9 mouse cellular contexts compared by ENCODE assay signal in the genomic region with DNA sequence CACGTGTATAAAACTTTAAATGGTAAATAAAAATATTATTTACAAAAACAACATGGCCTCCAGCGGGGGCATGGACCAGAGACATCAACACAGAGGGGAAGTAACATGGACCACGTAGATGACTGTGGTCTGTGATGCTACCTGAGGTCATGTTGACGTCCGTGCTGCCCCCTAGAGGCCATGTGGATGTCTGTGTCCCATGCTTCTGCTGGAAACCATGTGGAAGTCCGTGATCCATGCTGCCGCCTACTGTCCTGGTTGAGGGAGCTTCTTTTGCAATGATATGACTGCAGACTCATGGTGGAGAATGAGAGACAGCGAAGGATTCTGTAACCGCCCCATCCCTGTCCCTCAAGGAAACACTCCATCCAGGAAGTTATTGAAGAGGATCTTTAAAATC.
DNase-seq lines count a peak whose midpoint lies in the region; ATAC-seq and TF ChIP-seq lines count a peak whose summit lies in the region.
"Had no signal": no experiment of that assay in that cellular context is flagged by ENCODE, and none has a peak within 500 bp of the region (broad histone marks: within the 10 kb centered on the region; RNA-seq: fewer than 3 reads in every experiment).

No protein-coding gene starts in this region.

- TF ChIP-seq CTCF in gastrocnemius, adult 2 months (IDR thresholded peaks at IDR 0.05), result peak; percentile 53

- H3K36me3 ChIP-seq in midbrain, embryonic 10.5 days, result no peaks in the 10 kb centered on the region
- no peaks in the 10 kb centered on the region for H3K36me3 ChIP-seq in midbrain, embryonic 13.5 days
- H3K36me3 ChIP-seq: hindbrain, embryonic 15.5 days had no signal

- no peaks in the 10 kb centered on the region for H3K27me3 ChIP-seq in midbrain, embryonic 10.5 days (ENCODE audit: low read depth, poor library complexity, severe bottlenecking)
- no peaks in the 10 kb centered on the region for H3K27me3 ChIP-seq in midbrain, embryonic 13.5 days
- H3K27me3 ChIP-seq: hindbrain, embryonic 15.5 days had no signal

- no peak overlapping the region for H3K4me3 ChIP-seq in midbrain, embryonic 10.5 days
- no peak overlapping the region for H3K4me3 ChIP-seq in midbrain, embryonic 13.5 days (replicated peaks)
- no peak overlapping the region for H3K4me3 ChIP-seq in gastrocnemius, adult 2 months
- H3K4me3 ChIP-seq: hindbrain, embryonic 15.5 days had no signal

- H3K9me3 ChIP-seq in midbrain, embryonic 10.5 days (replicated peaks), result no peaks in the 10 kb centered on the region
- H3K9me3 ChIP-seq in midbrain, embryonic 13.5 days, result no peaks in the 10 kb centered on the region
- H3K9me3 ChIP-seq: hindbrain, embryonic 15.5 days had no signal

- intact Hi-C loops in gastrocnemius, adult 2 months (cut with DNase I), result loop anchor here (5.0 kb wide), 1 partner anchor 123 kb away; no protein-coding TSS in a partner anchor

- H3K4me1 ChIP-seq in midbrain, embryonic 10.5 days, result no peaks in the 10 kb centered on the region
- no peaks in the 10 kb centered on the region for H3K4me1 ChIP-seq in midbrain, embryonic 13.5 days (replicated peaks)
- H3K4me1 ChIP-seq: hindbrain, embryonic 15.5 days had no signal

- no peak overlapping the region for H3K27ac ChIP-seq in midbrain, embryonic 10.5 days (replicated peaks)
- no peak overlapping the region for H3K27ac ChIP-seq in midbrain, embryonic 13.5 days
- no peak overlapping the region for H3K27ac ChIP-seq in gastrocnemius, adult 2 months
- H3K27ac ChIP-seq: hindbrain, embryonic 15.5 days had no signal

- DNase-seq in CD4-positive, CD25-positive, alpha-beta regulatory T cell, adult 2 months (ENCODE audit: low read depth, low spot score), result peak; percentile 24
- DNase-seq in midbrain, embryonic 10.5 days (ENCODE audit: low spot score), result peak; percentile 63
- peak; percentile 19 to 23 for DNase-seq in adrenal gland, postnatal 4 days (ENCODE audit: low spot score in 2 of 2)
- peak; percentile 54 for DNase-seq in gastrocnemius, adult 2 months
- DNase-seq in lung, adult 18-20 months, result peak; percentile 11 to 25

- 18% methylated on average over 9 of the region's 9 CpGs for WGBS in midbrain, embryonic 10.5 days
- 22% methylated on average over 9 of the region's 9 CpGs for WGBS in midbrain, embryonic 13.5 days

- no peak for ATAC-seq in CD4-positive, CD25-positive, alpha-beta regulatory T cell, adult 4 months
- ATAC-seq in midbrain, embryonic 13.5 days, result no peak
- no peak for ATAC-seq in inflammation-experienced regulatory T-cells, adult 6 months

- H3K4me2 ChIP-seq in midbrain, embryonic 13.5 days (replicated peaks), result no peak overlapping the region
- H3K4me2 ChIP-seq: hindbrain, embryonic 15.5 days had no signal

- no peak overlapping the region for H3K9ac ChIP-seq in midbrain, embryonic 13.5 days (replicated peaks)
- H3K9ac ChIP-seq: hindbrain, embryonic 15.5 days had no signal
